Mouse (Mus musculus) kidney, embryonic 14.5 days (tissue): ENCODE measurements around the gene Timp3. TPM values are rescaled to one million over a fixed set of nuclear protein-coding genes. Genes with fewer than 3 reads are reported as not detected.
"Not testable (repeated sequence)": the region's sequence is repeated elsewhere in the genome, so short reads cannot be mapped to it uniquely, and the experiment has no call there.

Source experiments
- ATAC-seq: fragments of 200-750 bp; cut with Nextera tagmentation; 2 replicates; pipeline ENCODE4 v1.8.0; 2017; ENCODE audit warnings: moderate number of reproducible peaks, mild to moderate bottlenecking, moderate TSS enrichment, moderate library complexity; ENCODE audit not compliant: low FRiP score, low TSS enrichment
- H3K27ac ChIP-seq: fragments of 300-500 bp; sonication (generic); 2 replicates; pipeline ENCODE4 v1.5.1; 2014; ENCODE audit warnings: low read depth, mild to moderate bottlenecking, low read length, moderate library complexity, mixed read lengths
- H3K27me3 ChIP-seq: fragments of 300-500 bp; sonication (generic); 2 replicates; pipeline ENCODE4 v1.6.1; 2014; ENCODE audit warnings: mild to moderate bottlenecking, low read length; ENCODE audit not compliant: control insufficient read depth, insufficient read depth
- H3K36me3 ChIP-seq: fragments of 300-500 bp; sonication (generic); 2 replicates; pipeline ENCODE4 v1.6.1; 2014; ENCODE audit warnings: low read length, mixed read lengths; ENCODE audit not compliant: control insufficient read depth, insufficient read depth
- H3K4me1 ChIP-seq: fragments of 300-500 bp; sonication (generic); 2 replicates; pipeline ENCODE4 v1.6.1; 2014; ENCODE audit warnings: low read length, mixed read lengths; ENCODE audit not compliant: control insufficient read depth, insufficient read depth
- H3K4me2 ChIP-seq: fragments of 300-500 bp; sonication (generic); replicated peaks from 2 replicates; pipeline ENCODE4 v1.6.1; 2014; ENCODE audit warnings: low read depth, mild to moderate bottlenecking, low read length
- H3K4me3 ChIP-seq: fragments of 300-500 bp; sonication (generic); 2 replicates; pipeline ENCODE4 v1.5.1; 2014; ENCODE audit warnings: mild to moderate bottlenecking, low read length
- H3K9ac ChIP-seq: fragments of 300-500 bp; sonication (generic); 2 replicates; pipeline ENCODE4 v1.6.1; 2014; ENCODE audit warnings: low read depth, mild to moderate bottlenecking, low read length, moderate library complexity
- H3K9me3 ChIP-seq: fragments of 300-500 bp; sonication (generic); 2 replicates; pipeline ENCODE4 v1.6.1; 2016; ENCODE audit warnings: low read length; ENCODE audit not compliant: control insufficient read depth
- WGBS: fragments of 180-500 bp; shearing (Covaris S2); extraction: QIAGEN DNeasy Blood & Tissue Kit; methylation state at CpG from one replicate; pipeline ENCODE4 v1.1.7; 2014; 5-methylcytosine and 5-hydroxymethylcytosine counted together
- polyA plus RNA-seq: library from polyadenylated mRNA; unstranded; fragments of >200 nt; fragmentation: Nextera tagmentation; extraction: Ambion mirVana; gene quantifications from 2 replicates; pipeline ENCODE4 v1.2.1, GENCODE M21; 2014

Timp3 gene
- polyA plus RNA-seq, 1 experiment from 2014 or later, result 60.1 TPM

- WGBS, result 68% methylated on average over 11 of the region's 11 CpGs
- no peak overlapping the region for H3K4me3 ChIP-seq
These were observed 75.7 kb downstream of the Timp3 start for GRCm38 (mm10) chr10:86375903-86376302.

DNA sequence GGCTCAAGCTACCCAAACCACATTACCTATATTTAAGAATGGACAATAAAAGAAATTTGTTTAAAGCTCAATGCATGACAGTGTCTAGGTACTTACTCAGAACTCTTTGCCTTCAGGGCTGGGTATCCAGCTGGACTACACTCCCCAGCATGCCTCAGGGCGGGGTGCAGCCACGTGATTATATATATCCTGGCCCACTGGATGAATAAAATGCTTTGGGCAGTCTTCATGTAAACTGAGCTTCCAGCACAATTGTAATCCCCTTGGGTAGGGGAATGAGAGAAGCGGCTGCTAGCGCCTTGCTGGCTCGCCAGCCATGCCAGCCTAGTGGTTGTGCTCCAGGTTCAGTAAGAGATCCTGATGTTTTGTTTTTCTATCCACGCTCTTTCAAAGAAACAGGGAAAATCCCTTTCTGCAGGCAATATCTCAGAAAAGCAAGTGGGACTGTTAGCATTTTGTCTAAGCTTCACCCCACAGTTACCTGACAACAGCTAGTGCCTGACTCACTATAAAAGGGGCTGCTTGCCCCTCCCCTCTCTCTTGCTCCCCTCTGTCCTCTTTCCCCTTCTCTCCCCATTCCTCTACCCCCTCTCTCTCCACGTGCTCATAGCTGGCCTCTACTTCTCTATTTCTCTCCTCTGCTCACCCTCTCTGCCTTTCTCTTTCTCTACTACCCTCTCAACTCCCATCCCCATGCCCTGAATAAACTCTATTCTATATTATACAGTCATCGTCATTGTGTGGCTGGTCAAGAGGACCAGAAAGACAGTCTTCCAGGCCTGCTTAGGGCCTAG lies 76.4 kb downstream of the Timp3 start:
- H3K4me2 ChIP-seq, result no peak overlapping the region
- H3K36me3 ChIP-seq, result no peaks in the 10 kb centered on the region
- no peaks in the 10 kb centered on the region for H3K4me1 ChIP-seq
- WGBS, result 77% methylated on average over 8 of the region's 8 CpGs
- ATAC-seq, result no peak
- H3K27me3 ChIP-seq, result no peaks in the 10 kb centered on the region
- H3K9ac ChIP-seq, result no peak overlapping the region
- no peak overlapping the region for H3K27ac ChIP-seq
- no peak overlapping the region for H3K4me3 ChIP-seq
- no peaks in the 10 kb centered on the region for H3K9me3 ChIP-seq

More at GRCm38 (mm10) chr10:86375903-86376302, 75.7 kb downstream of the Timp3 start:
- Histone ChIP-seq H3K27me3 (no peaks in the 10 kb centered on the region), H3K4me1 (no peaks in the 10 kb centered on the region), H3K4me2 (no peak overlapping the region), H3K36me3 (no peaks in the 10 kb centered on the region), H3K27ac (no peak overlapping the region), H3K9ac (no peak overlapping the region), H3K9me3 (no peaks in the 10 kb centered on the region)
- ATAC-seq, result no peak

- not testable (repeated sequence) for H3K36me3 ChIP-seq, H3K9ac ChIP-seq, H3K4me1 ChIP-seq, H3K27me3 ChIP-seq, H3K9me3 ChIP-seq, H3K27ac ChIP-seq, H3K4me3 ChIP-seq, ATAC-seq, H3K4me2 ChIP-seq
- WGBS, result 82% methylated on average over 2 of the region's 2 CpGs
These were observed 78.6 kb downstream of the Timp3 start for GRCm38 (mm10) chr10:86378803-86379202.

- H3K36me3 ChIP-seq, result no peaks in the 10 kb centered on the region
- 41% methylated on average over 2 of the region's 2 CpGs for whole genome bisulfite sequencing
- H3K9ac ChIP-seq, result no peak overlapping the region
- H3K4me1 ChIP-seq, result no peaks in the 10 kb centered on the region
- no peaks in the 10 kb centered on the region for H3K27me3 ChIP-seq
- H3K27ac ChIP-seq, result no peak overlapping the region
- ATAC-seq, result no peak
- no peak overlapping the region for H3K4me3 ChIP-seq
- no peaks in the 10 kb centered on the region for H3K9me3 ChIP-seq
- H3K4me2 ChIP-seq, result no peak overlapping the region
These were observed 80.5 kb downstream of the Timp3 start for GRCm38 (mm10) chr10:86380626-86381025.

GRCm38 (mm10) chr10:86381150-86381921 lies 81.2 kb downstream of the Timp3 start:
- Histone ChIP-seq H3K9me3 (no peaks in the 10 kb centered on the region), H3K27me3 (no peaks in the 10 kb centered on the region), H3K27ac (no peak overlapping the region), H3K4me2 (no peak overlapping the region), H3K36me3 (no peaks in the 10 kb centered on the region), H3K4me1 (no peaks in the 10 kb centered on the region), H3K9ac (no peak overlapping the region), H3K4me3 (no peak overlapping the region)
- WGBS, result 66% methylated on average over 9 of the region's 9 CpGs
- ATAC-seq, result no peak

- Histone ChIP-seq H3K4me3 (no peak overlapping the region), H3K27ac (no peak overlapping the region), H3K4me1 (no peaks in the 10 kb centered on the region), H3K4me2 (no peak overlapping the region), H3K36me3 (no peaks in the 10 kb centered on the region), H3K27me3 (no peaks in the 10 kb centered on the region), H3K9me3 (no peaks in the 10 kb centered on the region), H3K9ac (no peak overlapping the region)
- ATAC-seq, result no peak
- 44% methylated on average over 2 of the region's 2 CpGs for WGBS
These were observed 81.7 kb downstream of the Timp3 start for GRCm38 (mm10) chr10:86381922-86382260.

GRCm38 (mm10) chr10:86384655-86385054 lies 84.5 kb downstream of the Timp3 start:
- Histone ChIP-seq H3K4me2 (no peak overlapping the region), H3K27me3 (no peaks in the 10 kb centered on the region), H3K4me1 (peaks cover 9% of the 10 kb centered on the region; the same call in 1 of the 2 replicates), H3K9me3 (no peaks in the 10 kb centered on the region), H3K36me3 (no peaks in the 10 kb centered on the region), H3K27ac (no peak overlapping the region), H3K9ac (no peak overlapping the region), H3K4me3 (no peak overlapping the region)
- WGBS, result 86% methylated on average over 2 of the region's 2 CpGs
- ATAC-seq, result no peak

- WGBS, result 59% methylated on average over 4 of the region's 4 CpGs
- H3K9me3 ChIP-seq, result no peaks in the 10 kb centered on the region
- H3K9ac ChIP-seq, result no peak overlapping the region
- no peak overlapping the region for H3K4me3 ChIP-seq
- peaks cover 9% of the 10 kb centered on the region; the same call in 1 of the 2 replicates for H3K4me1 ChIP-seq
- no peaks in the 10 kb centered on the region for H3K36me3 ChIP-seq
- no peaks in the 10 kb centered on the region for H3K27me3 ChIP-seq
- no peak for ATAC-seq
- no peak overlapping the region for H3K27ac ChIP-seq
- H3K4me2 ChIP-seq, result no peak overlapping the region
These were observed 85.5 kb downstream of the Timp3 start for GRCm38 (mm10) chr10:86385656-86386055.

- 72% methylated on average over 4 of the region's 4 CpGs for WGBS
- H3K4me1 ChIP-seq, result peaks cover 9% of the 10 kb centered on the region; the same call in 1 of the 2 replicates
These were observed 86.1 kb downstream of the Timp3 start for GRCm38 (mm10) chr10:86386232-86386631.

More at GRCm38 (mm10) chr10:86386232-86386631, 86.1 kb downstream of the Timp3 start:
- Histone ChIP-seq H3K9ac (no peak overlapping the region), H3K36me3 (no peaks in the 10 kb centered on the region), H3K4me3 (no peak overlapping the region), H3K4me2 (no peak overlapping the region), H3K9me3 (no peaks in the 10 kb centered on the region), H3K27me3 (no peaks in the 10 kb centered on the region), H3K27ac (no peak overlapping the region)
- no peak for ATAC-seq
